Mouse (Mus musculus) frontal cortex, postnatal 36 days (tissue): ENCODE measurements around the gene Sema5b.
A peak's percentile ranks its signal among the peaks of the same experiment; 100 is the strongest.
"Not testable (repeated sequence)": the region's sequence is repeated elsewhere in the genome, so short reads cannot be mapped to it uniquely, and the experiment has no call there.

Experiments used
- DNase-seq, 2 experiments: peaks; one replicate each; pipeline ENCODE4 v3.0.0; 2022; ENCODE audit warnings: low spot score in 2 of 2

Sema5b gene

GRCm38 (mm10) chr16:35549354-35549753 lies 8.4 kb downstream of the Sema5b start:
- no peak for DNase-seq

- DNase-seq = no peak
Measured at GRCm38 (mm10) chr16:35555596-35556482, 14.9 kb downstream of the Sema5b start.

GRCm38 (mm10) chr16:35557038-35557437 lies 16.1 kb downstream of the Sema5b start:
- no peak for DNase-seq

- no peak for DNase-seq
Measured at GRCm38 (mm10) chr16:35561541-35561940, 20.6 kb downstream of the Sema5b start.

- DNase-seq = no peak
Measured at GRCm38 (mm10) chr16:35564246-35564905, 23.4 kb downstream of the Sema5b start.

GRCm38 (mm10) chr16:35565601-35566000 lies 24.7 kb downstream of the Sema5b start:
- DNase-seq = not testable (repeated sequence)

- no peak for DNase-seq
Measured at GRCm38 (mm10) chr16:35568225-35568880, 27.4 kb downstream of the Sema5b start.

- no peak for DNase-seq
Measured at GRCm38 (mm10) chr16:35569347-35569746, 28.4 kb downstream of the Sema5b start.

GRCm38 (mm10) chr16:35569758-35570157 lies 28.8 kb downstream of the Sema5b start:
- no peak for DNase-seq

- peak; percentile 24 to 42 for DNase-seq
Measured at GRCm38 (mm10) chr16:35570627-35571026, 29.7 kb downstream of the Sema5b start.

- DNase-seq = no peak
Measured at GRCm38 (mm10) chr16:35573586-35573985, 32.6 kb downstream of the Sema5b start.

GRCm38 (mm10) chr16:35577181-35577941 lies 36.4 kb downstream of the Sema5b start:
- no peak for DNase-seq

- DNase-seq = peak; percentile 42 to 55
Measured at GRCm38 (mm10) chr16:35581299-35581698, 40.4 kb downstream of the Sema5b start.

- no peak for DNase-seq
Measured at GRCm38 (mm10) chr16:35583551-35584080, 42.7 kb downstream of the Sema5b start.

GRCm38 (mm10) chr16:35585126-35585694 lies 44.3 kb downstream of the Sema5b start:
- DNase-seq = no peak

- DNase-seq = no peak
Measured at GRCm38 (mm10) chr16:35587046-35587779, 46.3 kb downstream of the Sema5b start.

GRCm38 (mm10) chr16:35587866-35588465 lies 47.0 kb downstream of the Sema5b start:
- no peak for DNase-seq

- no peak for DNase-seq
Measured at GRCm38 (mm10) chr16:35588731-35589151, 47.8 kb downstream of the Sema5b start.

GRCm38 (mm10) chr16:35591756-35592155 lies 50.8 kb downstream of the Sema5b start:
- DNase-seq = peak in 1 of 2 experiments; percentile 49
